Mouse (Mus musculus) gonadal fat pad, adult 2 months (tissue): ENCODE measurements around the gene Kcnmb4. TPM values are rescaled to one million over a fixed set of nuclear protein-coding genes. Genes with fewer than 3 reads are reported as not detected.

Experiments used
- DNase-seq: peaks from one replicate; pipeline ENCODE4 v3.0.0-alpha.2; 2012; ENCODE audit warnings: low read depth
- polyA plus RNA-seq: library from polyadenylated mRNA; depleted of rRNA; stranded (reverse); fragments of >200 nt; gene quantifications from 2 replicates; pipeline ENCODE4 v1.2.3, GENCODE M21; 2012

Kcnmb4 gene
- polyA plus RNA-seq, 1 experiment, result 22.4 TPM

GRCm38 (mm10) chr10:116452771-116453170 lies 20.9 kb downstream of the Kcnmb4 start:
- DNase-seq, result no peak

- DNase-seq, result no peak
These were observed 23.1 kb downstream of the Kcnmb4 start for GRCm38 (mm10) chr10:116450621-116451020.

GRCm38 (mm10) chr10:116448166-116448565 lies 25.5 kb downstream of the Kcnmb4 start:
- no peak for DNase-seq

GRCm38 (mm10) chr10:116447176-116447575 lies 26.5 kb downstream of the Kcnmb4 start:
- DNase-seq, result no peak

GRCm38 (mm10) chr10:116446040-116446439 lies 27.6 kb downstream of the Kcnmb4 start:
- DNase-seq, result no peak

- DNase-seq, result no peak
These were observed 28.9 kb downstream of the Kcnmb4 start for GRCm38 (mm10) chr10:116444826-116445225.

GRCm38 (mm10) chr10:116444371-116444770 lies 29.3 kb downstream of the Kcnmb4 start:
- DNase-seq, result no peak

- no peak for DNase-seq
These were observed 32.7 kb downstream of the Kcnmb4 start for GRCm38 (mm10) chr10:116440946-116441345.

- no peak for DNase-seq
These were observed 33.6 kb downstream of the Kcnmb4 start for GRCm38 (mm10) chr10:116440088-116440487.

GRCm38 (mm10) chr10:116435455-116435854 lies 38.2 kb downstream of the Kcnmb4 start:
- no peak for DNase-seq

GRCm38 (mm10) chr10:116432421-116432820 lies 41.3 kb downstream of the Kcnmb4 start:
- no peak for DNase-seq

GRCm38 (mm10) chr10:116428026-116428780 lies 45.5 kb downstream of the Kcnmb4 start:
- DNase-seq, result no peak

GRCm38 (mm10) chr10:116426176-116426575 lies 47.5 kb downstream of the Kcnmb4 start:
- DNase-seq, result no peak

GRCm38 (mm10) chr10:116424921-116425320 lies 48.8 kb downstream of the Kcnmb4 start:
- no peak for DNase-seq

- DNase-seq, result no peak
These were observed 51.1 kb downstream of the Kcnmb4 start for GRCm38 (mm10) chr10:116422551-116422950.

GRCm38 (mm10) chr10:116420976-116421375 lies 52.7 kb downstream of the Kcnmb4 start:
- DNase-seq, result no peak

GRCm38 (mm10) chr10:116418121-116418726 lies 55.5 kb downstream of the Kcnmb4 start:
- DNase-seq, result no peak

- DNase-seq, result no peak
These were observed 57.0 kb downstream of the Kcnmb4 start for GRCm38 (mm10) chr10:116416726-116417125.

- no peak for DNase-seq
These were observed 57.5 kb downstream of the Kcnmb4 start for GRCm38 (mm10) chr10:116416142-116416541.

- DNase-seq, result no peak
These were observed 62.9 kb downstream of the Kcnmb4 start for GRCm38 (mm10) chr10:116410826-116411225.

- DNase-seq, result no peak
These were observed 65.9 kb downstream of the Kcnmb4 start for GRCm38 (mm10) chr10:116407684-116408359.

GRCm38 (mm10) chr10:116405011-116405410 lies 68.7 kb downstream of the Kcnmb4 start:
- no peak for DNase-seq

GRCm38 (mm10) chr10:116403679-116404078 lies 70.0 kb downstream of the Kcnmb4 start:
- DNase-seq, result no peak
